Mouse (Mus musculus) E14TG2a.4 (cell line): ENCODE data around the gene Lect2.

Source experiments
- H3K27me3 ChIP-seq: 2 replicates; pipeline ENCODE4 v1.6.1; 2014; ENCODE audit warnings: low read length, control low read depth; ENCODE audit not compliant: insufficient read depth
- H3K36me3 ChIP-seq: 2 replicates; pipeline ENCODE4 v1.6.1; 2014; ENCODE audit warnings: low read length, control low read depth; ENCODE audit not compliant: insufficient read depth
- H3K4me1 ChIP-seq: replicated peaks from 2 replicates; pipeline ENCODE4 v1.6.1; 2014; ENCODE audit warnings: low read depth, low read length, control low read depth
- H3K4me3 ChIP-seq: replicated peaks from 2 replicates; pipeline ENCODE4 v1.5.1; 2014; ENCODE audit warnings: mild to moderate bottlenecking, low read length
- H3K9me3 ChIP-seq: 2 replicates; pipeline ENCODE4 v1.6.1; 2014; ENCODE audit warnings: low read length, control low read depth
- CTCF ChIP-seq: conservative IDR thresholded peaks from 2 replicates; pipeline ENCODE4 v1.5.1; 2014; ENCODE audit warnings: low read length
- NANOG ChIP-seq: IDR thresholded peaks from 2 replicates; pipeline ENCODE4 v1.6.1; 2014; ENCODE audit warnings: borderline replicate concordance, low read length, mixed read lengths
- POU5F1 ChIP-seq: IDR thresholded peaks from 2 replicates; pipeline ENCODE4 v1.6.1; 2014; ENCODE audit warnings: low read length, borderline replicate concordance

Lect2 gene

DNA sequence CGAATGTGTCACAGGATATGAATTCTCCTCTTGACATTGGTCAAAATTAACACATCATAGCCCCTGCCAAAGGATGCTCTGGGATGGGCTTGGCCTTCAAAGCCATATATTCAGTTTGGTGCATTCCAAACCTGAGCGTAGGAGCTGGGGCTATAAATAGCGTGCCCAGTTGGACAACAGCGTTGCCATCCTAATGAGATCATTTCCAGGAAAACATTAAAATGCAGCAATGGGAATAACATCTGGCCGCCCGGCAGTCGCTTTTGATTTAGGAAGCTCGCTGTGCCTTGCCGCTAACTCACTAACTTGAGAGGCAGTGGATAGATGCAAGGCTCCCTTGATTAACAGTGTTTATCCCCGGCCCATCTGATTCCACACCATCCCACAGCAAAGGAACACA is 18.0 kb upstream of the Lect2 start:
- no peaks in the 10 kb centered on the region for H3K36me3 ChIP-seq
- TF ChIP-seq NANOG (no peak), POU5F1 (no peak), CTCF (no peak)
- H3K9me3 ChIP-seq = no peaks in the 10 kb centered on the region

DNA sequence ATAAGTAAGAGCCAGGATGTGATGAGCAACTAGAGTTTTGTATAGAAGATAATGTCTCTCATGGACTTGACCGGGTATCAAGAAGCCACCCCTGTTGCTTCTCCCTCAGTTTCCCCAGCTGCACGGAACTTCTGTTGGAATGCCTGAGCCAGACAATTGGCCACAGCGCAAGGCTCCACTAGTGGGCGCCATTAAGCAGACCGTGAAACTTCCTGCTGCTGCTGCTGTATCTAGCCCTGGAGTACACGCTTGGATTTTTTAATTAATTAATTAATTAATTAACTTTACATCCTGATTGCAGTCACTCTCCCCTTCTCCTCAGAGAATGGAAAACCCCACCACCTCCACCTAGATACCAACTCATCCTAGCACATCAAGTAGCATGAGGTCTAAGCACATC is 14.8 kb upstream of the Lect2 start:
- TF ChIP-seq CTCF = peak; percentile 80
- no peak for TF ChIP-seq POU5F1
- Histone ChIP-seq H3K4me3 (no peak overlapping the region), H3K27me3 (peaks cover 9% of the 10 kb centered on the region), H3K36me3 (no peaks in the 10 kb centered on the region), H3K9me3 (no peaks in the 10 kb centered on the region), H3K4me1 (0 out of 2 replicates have a peak, but pooled peaks cover 7% of the 10 kb centered on the region)

More for the DNA sequence above, 18.0 kb upstream of the Lect2 start:
- no peak overlapping the region for H3K4me3 ChIP-seq
- 0 out of 2 replicates have a peak, but pooled peaks cover 7% of the 10 kb centered on the region for H3K4me1 ChIP-seq
- peaks cover 3% of the 10 kb centered on the region; the same call in 1 of the 2 replicates for H3K27me3 ChIP-seq

DNA sequence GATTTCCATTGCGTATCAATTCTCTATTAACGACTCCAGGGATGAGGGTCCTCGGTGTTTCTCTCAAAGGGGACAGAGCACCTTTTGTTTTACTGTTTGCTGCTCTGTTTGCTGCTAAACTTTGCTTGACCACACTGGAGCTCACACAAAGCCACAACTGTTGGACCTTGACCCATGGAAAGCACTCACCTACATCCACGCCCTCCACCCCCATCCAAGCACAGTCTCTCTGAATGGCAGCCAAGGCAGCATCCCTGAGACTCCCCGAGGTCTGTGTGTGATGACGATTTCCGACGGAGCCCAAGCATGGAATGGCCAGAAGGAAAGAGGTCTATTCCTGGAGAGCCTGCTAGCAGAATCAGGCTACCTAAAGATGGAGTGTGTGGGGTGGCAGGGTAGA is 12.8 kb upstream of the Lect2 start:
- no peaks in the 10 kb centered on the region for H3K36me3 ChIP-seq
- peaks cover 9% of the 10 kb centered on the region for H3K27me3 ChIP-seq
- H3K9me3 ChIP-seq = no peaks in the 10 kb centered on the region
- 0 out of 2 replicates have a peak, but pooled peaks cover 2% of the 10 kb centered on the region for H3K4me1 ChIP-seq
- no peak overlapping the region for H3K4me3 ChIP-seq
- TF ChIP-seq CTCF (no peak), NANOG (no peak), POU5F1 (no peak)

DNA sequence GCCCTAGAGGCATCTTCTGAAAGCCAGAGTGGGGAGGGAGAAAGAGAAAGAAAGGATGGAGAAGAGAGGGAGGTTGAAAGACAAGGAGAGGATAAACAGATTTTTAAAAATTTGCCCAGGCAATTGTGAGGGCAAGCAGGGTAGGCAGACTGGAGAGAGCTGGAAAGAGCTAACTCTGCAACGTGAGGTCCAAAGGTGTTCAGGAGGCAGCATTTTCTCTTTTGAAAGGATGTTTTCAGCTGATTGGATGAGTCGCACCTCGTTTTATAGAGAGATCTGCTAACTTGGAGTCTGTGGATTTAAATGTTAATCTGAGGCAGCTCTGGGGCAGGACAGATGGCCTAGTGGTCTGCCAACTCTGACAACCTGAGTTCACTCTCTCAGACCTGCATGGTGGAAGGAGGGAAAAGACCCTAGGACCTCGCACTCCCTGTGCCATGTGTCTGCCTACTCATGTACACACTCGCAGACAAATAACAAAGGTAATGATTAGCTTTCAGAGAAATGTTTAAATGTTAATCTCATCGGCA is 11.6 kb upstream of the Lect2 start:
- TF ChIP-seq NANOG (no peak), POU5F1 (no peak), CTCF (no peak)

DNA sequence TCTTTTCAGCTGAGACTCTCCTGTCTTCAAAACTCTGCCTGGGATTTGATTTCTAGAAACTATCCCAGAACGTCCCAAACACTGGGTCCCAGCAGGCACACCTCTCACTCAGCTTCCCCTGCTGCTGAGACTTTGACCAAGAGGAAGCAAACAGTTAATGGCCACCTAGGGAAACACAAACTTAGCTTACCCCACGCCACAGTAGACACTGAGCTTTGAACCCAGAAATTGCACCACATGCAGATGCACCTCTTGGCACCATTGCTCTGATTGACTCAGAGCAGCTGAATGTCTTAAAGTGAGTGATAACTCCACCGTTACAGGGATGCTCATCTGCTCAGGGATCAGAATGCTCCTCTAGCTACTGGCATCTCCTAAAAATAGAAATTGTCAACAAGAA is 10.5 kb upstream of the Lect2 start:
- TF ChIP-seq CTCF (no peak), NANOG (no peak), POU5F1 (no peak)
- peaks cover 9% of the 10 kb centered on the region for H3K27me3 ChIP-seq
- H3K36me3 ChIP-seq = no peaks in the 10 kb centered on the region
- no peaks in the 10 kb centered on the region for H3K9me3 ChIP-seq
- no peak overlapping the region for H3K4me3 ChIP-seq
- H3K4me1 ChIP-seq = 0 out of 2 replicates have a peak, but pooled peaks cover 7% of the 10 kb centered on the region

More for the DNA sequence above, 11.6 kb upstream of the Lect2 start:
- Histone ChIP-seq H3K27me3 (peaks cover 9% of the 10 kb centered on the region), H3K4me1 (0 out of 2 replicates have a peak, but pooled peaks cover 2% of the 10 kb centered on the region), H3K9me3 (no peaks in the 10 kb centered on the region), H3K4me3 (no peak overlapping the region), H3K36me3 (no peaks in the 10 kb centered on the region)

DNA sequence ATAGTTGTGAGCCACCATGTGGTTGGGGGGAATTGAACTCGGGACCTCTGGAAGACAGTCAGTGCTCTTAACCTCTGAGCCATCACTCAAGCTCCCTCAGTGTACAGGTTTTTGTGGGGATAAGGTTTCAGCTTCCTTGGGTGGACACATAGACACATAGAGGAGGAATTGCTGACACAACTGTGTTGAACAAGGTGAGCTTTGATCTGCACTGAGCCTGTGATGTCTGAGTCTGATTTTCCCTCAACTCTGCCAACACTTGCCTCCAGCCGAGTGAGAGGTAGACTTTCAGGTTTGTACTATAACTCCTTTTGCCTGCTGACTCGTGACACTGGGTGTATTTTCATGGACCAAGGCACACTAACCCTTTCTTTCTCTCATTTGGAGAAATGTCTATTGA is 8.4 kb upstream of the Lect2 start:
- TF ChIP-seq NANOG (no peak), CTCF (no peak), POU5F1 (no peak)

DNA sequence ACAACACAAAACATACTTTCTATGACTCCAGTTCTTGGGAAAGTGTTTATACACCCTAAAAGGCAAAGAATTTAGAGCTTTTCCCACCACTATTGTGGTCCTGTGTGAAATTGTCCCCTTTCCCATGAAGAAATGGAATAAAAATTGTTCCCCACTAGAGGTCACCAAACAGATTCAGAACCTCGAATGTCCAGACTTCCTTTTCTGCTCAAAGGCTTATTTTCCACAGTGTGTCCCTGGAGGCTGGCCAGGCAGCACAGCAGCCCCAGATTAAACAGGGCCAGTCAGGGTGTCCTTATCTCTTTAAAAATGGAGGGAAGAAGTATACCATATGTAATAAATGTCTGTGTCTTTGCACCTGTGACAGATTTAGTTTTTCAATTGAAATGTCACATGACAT is 7.7 kb upstream of the Lect2 start:
- 0 out of 2 replicates have a peak, but pooled peaks cover 5% of the 10 kb centered on the region for H3K4me1 ChIP-seq
- H3K27me3 ChIP-seq = peaks cover 4% of the 10 kb centered on the region; the same call in 1 of the 2 replicates
- H3K4me3 ChIP-seq = no peak overlapping the region
- no peaks in the 10 kb centered on the region for H3K9me3 ChIP-seq
- no peaks in the 10 kb centered on the region for H3K36me3 ChIP-seq
- TF ChIP-seq NANOG (no peak), CTCF (no peak; the same call in 1 of the 2 replicates), POU5F1 (no peak)

More for the DNA sequence above, 8.4 kb upstream of the Lect2 start:
- H3K9me3 ChIP-seq = no peaks in the 10 kb centered on the region
- H3K4me1 ChIP-seq = 0 out of 2 replicates have a peak, but pooled peaks cover 5% of the 10 kb centered on the region
- peaks cover 9% of the 10 kb centered on the region for H3K27me3 ChIP-seq
- no peak overlapping the region for H3K4me3 ChIP-seq
- no peaks in the 10 kb centered on the region for H3K36me3 ChIP-seq

DNA sequence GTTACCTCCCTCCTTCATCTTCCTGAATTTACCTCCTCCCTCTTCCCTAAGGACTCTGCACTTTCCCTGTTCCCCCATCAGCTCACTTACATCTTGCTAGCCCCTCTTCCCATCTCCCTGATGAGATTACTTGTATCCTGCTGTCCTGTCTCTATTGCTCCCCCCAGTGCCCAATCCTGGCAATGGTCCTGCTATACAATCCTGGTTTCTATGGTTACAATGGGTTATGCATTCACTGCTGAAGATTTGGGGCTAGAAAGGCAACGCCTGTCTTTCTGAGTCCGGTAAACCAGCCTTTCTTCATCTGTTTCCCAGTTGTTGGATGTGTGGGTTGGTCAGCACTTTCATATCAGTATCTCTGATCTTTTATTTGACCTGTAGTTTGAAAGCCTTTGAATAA is 6.1 kb upstream of the Lect2 start:
- no peaks in the 10 kb centered on the region for H3K36me3 ChIP-seq
- no peaks in the 10 kb centered on the region for H3K9me3 ChIP-seq
- TF ChIP-seq POU5F1 (no peak), CTCF (peak; percentile 63), NANOG (no peak)
- no peak overlapping the region for H3K4me3 ChIP-seq
- 0 out of 2 replicates have a peak, but pooled peaks cover 5% of the 10 kb centered on the region for H3K4me1 ChIP-seq
- no peaks in the 10 kb centered on the region; the same call in 1 of the 2 replicates for H3K27me3 ChIP-seq

DNA sequence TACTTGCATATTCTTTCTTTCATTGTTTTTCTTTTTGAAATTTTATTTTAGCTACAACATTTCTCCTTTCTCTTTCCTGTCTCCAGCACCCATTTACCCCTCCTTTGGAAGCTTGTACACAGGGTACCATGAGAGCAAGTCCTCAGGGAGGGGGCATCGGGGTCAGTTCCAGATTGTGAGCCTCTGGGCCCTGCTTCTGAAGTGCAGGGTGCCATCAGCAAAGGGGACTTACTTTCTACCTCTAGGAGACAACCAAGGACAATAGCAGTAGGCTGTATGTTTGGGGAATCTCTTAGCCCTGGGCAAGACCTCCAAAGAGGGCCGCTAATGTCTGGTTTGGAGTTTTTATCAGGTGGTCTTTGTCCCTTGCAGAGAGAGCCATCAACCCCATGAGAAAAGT is 5.6 kb upstream of the Lect2 start:
- no peaks in the 10 kb centered on the region for H3K27me3 ChIP-seq
- TF ChIP-seq POU5F1 (no peak), CTCF (no peak), NANOG (no peak)
- no peaks in the 10 kb centered on the region for H3K36me3 ChIP-seq
- H3K9me3 ChIP-seq = no peaks in the 10 kb centered on the region
- H3K4me1 ChIP-seq = 0 out of 2 replicates have a peak, but pooled peaks cover 5% of the 10 kb centered on the region
- no peak overlapping the region for H3K4me3 ChIP-seq
